Mouse (Mus musculus) small intestine, adult 2 months (tissue): ENCODE data around the gene Ints12. TPM values are rescaled to one million over a fixed set of nuclear protein-coding genes. Genes with fewer than 3 reads are reported as not detected.

Experiments
- H3K27ac ChIP-seq: fragments of 200-500 bp; 2 replicates; pipeline ENCODE4 v1.5.1; 2012; ENCODE audit warnings: low read depth, low read length, control low read depth, inconsistent platforms; ENCODE audit not compliant: insufficient read depth
- H3K27me3 ChIP-seq: fragments of 200-500 bp; 2 replicates; pipeline ENCODE4 v1.6.1; 2012; ENCODE audit warnings: mild to moderate bottlenecking, moderate library complexity, low read length, inconsistent platforms; ENCODE audit not compliant: control insufficient read depth, insufficient read depth
- H3K36me3 ChIP-seq: fragments of 200-500 bp; 2 replicates; pipeline ENCODE4 v1.6.1; 2012; ENCODE audit warnings: mild to moderate bottlenecking, low read length, control low read depth, inconsistent platforms; ENCODE audit not compliant: control insufficient read depth, insufficient read depth
- H3K4me1 ChIP-seq: fragments of 200-500 bp; 2 replicates; pipeline ENCODE4 v1.6.1; 2012; ENCODE audit warnings: low read length, inconsistent platforms, mixed read lengths; ENCODE audit not compliant: control insufficient read depth, insufficient read depth, insufficient read length
- H3K4me3 ChIP-seq: fragments of 200-500 bp; 2 replicates; pipeline ENCODE4 v1.5.1; 2012; ENCODE audit warnings: low read depth, mild to moderate bottlenecking, control low read depth, inconsistent platforms, low read length, moderate library complexity
- CTCF ChIP-seq: fragments of 200-500 bp; IDR thresholded peaks from 2 replicates; pipeline ENCODE4 v1.5.1; 2012; ENCODE audit warnings: low read depth, mild to moderate bottlenecking, control low read depth, inconsistent platforms, low read length, moderate library complexity, mixed read lengths; ENCODE audit not compliant: insufficient replicate concordance, insufficient read length; ENCODE audit errors: extremely low read depth
- POLR2A ChIP-seq: fragments of 200-500 bp; IDR thresholded peaks from 2 replicates; pipeline ENCODE4 v1.6.1; 2012; ENCODE audit warnings: low read depth, mild to moderate bottlenecking, control low read depth, inconsistent platforms, low read length, moderate library complexity
- WGBS: fragments of 180-500 bp; shearing (Covaris S2); methylation state at CpG from one replicate; pipeline ENCODE4 v1.1.7; 2018; 5-methylcytosine and 5-hydroxymethylcytosine counted together
- polyA plus RNA-seq: library from polyadenylated mRNA; depleted of rRNA; stranded (reverse); fragments of >200 nt; gene quantifications from 2 replicates; pipeline ENCODE4 v1.2.3, GENCODE M21; 2012; rRNA removed

The Ints12 gene
- polyA plus RNA-seq, 1 experiment, result 3.7 TPM

DNA sequence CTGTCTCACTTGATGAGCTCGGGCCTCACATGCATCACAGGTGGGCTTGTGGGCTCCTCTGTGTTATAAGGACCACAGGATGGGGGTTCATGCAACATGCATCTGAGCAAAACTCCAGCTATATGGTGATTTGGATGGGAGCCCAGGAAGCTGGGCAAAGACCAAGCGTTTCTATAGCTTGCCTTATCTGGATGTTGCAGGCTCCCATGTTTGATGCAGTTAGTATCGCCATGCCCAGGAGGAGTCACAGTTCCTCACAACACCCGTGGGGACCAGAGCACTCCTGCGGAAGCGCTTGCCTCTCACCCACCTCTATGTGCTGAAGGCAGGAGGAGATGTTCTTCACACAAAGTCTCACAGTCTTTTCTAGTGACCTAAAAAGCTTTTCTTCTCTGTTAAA, 50.2 kb downstream of the Ints12 start:
- TF ChIP-seq POLR2A (no peak), CTCF (no peak)
- H3K4me1 ChIP-seq, result no peaks in the 10 kb centered on the region
- H3K27ac ChIP-seq, result no peak overlapping the region
- no peak overlapping the region for H3K4me3 ChIP-seq
- no peaks in the 10 kb centered on the region for H3K27me3 ChIP-seq
- WGBS, result 66% methylated on average over 6 of the region's 6 CpGs
- peaks cover 28% of the 10 kb centered on the region for H3K36me3 ChIP-seq

DNA sequence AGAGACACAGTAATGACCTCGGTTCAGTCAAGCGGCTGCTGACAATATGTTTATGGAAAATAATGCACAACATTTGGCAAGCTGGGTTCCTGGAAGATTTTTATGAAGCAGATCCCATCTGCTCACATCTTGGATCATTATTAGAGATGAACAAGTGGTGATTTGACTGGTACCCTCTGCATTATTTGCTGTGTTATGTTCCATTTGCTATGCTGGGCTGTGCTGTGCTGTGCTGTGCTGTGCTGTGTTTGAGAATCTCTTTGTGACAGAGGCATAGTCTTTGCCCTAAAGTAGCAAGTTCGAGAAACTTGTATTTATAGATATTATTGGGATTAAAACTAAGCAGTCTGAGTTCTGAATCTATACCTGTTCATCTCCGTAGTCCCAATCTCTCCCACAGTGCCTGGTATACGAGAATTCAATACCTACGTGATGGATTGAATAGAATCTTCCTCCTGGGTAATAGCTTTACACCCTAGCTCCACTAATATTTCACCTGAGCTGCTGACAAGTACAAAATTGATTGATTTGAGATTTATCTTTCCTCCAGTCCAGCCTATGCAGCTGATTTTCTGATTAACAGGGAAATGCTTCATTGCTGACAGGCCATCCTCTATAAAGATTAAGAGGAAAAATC, 53.0 kb downstream of the Ints12 start:
- Histone ChIP-seq H3K27me3 (no peaks in the 10 kb centered on the region), H3K4me3 (no peak overlapping the region), H3K27ac (no peak overlapping the region), H3K4me1 (no peaks in the 10 kb centered on the region), H3K36me3 (peaks cover 26% of the 10 kb centered on the region)
- TF ChIP-seq POLR2A, result no peak
- TF ChIP-seq CTCF, result no peak
- 86% methylated on average over 6 of the region's 6 CpGs for WGBS

DNA sequence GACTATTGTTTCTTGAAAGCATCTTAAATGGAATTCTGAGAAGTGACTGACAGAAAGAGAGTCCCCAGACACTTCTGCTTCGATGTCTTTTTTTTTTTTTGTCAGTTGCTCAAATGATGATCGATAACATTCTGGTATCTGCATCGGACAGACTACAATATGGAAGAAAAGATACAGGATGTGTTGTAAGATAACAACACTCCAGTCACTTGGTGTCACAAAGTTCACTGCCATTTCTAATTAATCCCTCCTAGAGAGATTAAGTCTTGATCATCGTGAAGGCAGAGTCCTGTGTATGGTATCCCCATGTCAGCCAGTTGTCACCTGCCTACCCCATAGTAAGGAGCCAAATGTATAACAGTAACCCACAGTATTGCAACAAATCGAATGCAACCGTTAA, 60.0 kb downstream of the Ints12 start:
- TF ChIP-seq CTCF, result no peak
- no peak for TF ChIP-seq POLR2A
- WGBS, result 91% methylated on average over 6 of the region's 6 CpGs

DNA sequence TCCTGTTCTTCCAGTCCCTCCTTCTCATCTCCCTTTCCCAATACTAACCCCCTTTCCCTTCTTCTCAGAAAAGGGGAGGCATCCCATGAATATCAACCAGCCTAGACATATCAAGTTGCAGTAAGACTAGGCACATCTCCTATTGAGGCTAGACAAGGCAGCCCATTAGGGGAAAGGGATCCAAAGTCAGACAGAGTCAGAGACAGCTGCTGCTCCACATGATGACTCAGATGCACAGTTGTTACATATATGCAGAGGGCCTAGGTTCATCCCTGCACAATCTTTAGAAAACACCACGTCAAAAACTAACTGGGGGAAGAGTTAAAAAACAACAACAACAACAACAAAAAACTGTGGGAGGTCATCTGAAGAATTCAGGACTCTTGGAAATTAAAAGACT, 61.2 kb downstream of the Ints12 start:
- no peak overlapping the region for H3K27ac ChIP-seq
- WGBS, result 63% methylated on average over 1 of the region's 1 CpGs
- no peak overlapping the region for H3K4me3 ChIP-seq
- TF ChIP-seq POLR2A (no peak), CTCF (no peak)
- no peaks in the 10 kb centered on the region for H3K4me1 ChIP-seq
- H3K36me3 ChIP-seq, result peaks cover 13% of the 10 kb centered on the region
- no peaks in the 10 kb centered on the region for H3K27me3 ChIP-seq

More for the DNA sequence above, 60.0 kb downstream of the Ints12 start:
- Histone ChIP-seq H3K4me3 (no peak overlapping the region), H3K36me3 (peaks cover 9% of the 10 kb centered on the region), H3K4me1 (no peaks in the 10 kb centered on the region), H3K27me3 (no peaks in the 10 kb centered on the region), H3K27ac (no peak overlapping the region)

DNA sequence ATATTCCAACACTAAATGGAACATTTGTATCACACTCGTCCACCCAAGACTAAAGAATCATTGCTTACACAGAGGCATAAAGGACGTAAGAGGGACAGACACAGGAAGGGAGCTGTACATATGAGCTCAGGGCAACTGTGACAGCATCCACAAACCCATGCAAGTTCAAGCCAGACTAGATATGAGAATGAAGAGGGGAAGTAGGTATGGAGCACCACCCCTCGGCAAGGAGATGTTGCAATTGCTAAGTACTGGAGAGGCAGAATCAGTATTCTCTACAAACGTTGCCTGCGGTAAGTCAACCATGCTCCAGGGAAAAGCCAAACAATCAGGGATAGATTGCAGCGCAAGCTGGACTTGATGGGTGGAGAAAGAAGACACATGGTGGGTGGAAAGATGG, 62.0 kb downstream of the Ints12 start:
- Histone ChIP-seq H3K4me3 (no peak overlapping the region), H3K36me3 (peaks cover 13% of the 10 kb centered on the region), H3K27ac (no peak overlapping the region), H3K27me3 (no peaks in the 10 kb centered on the region), H3K4me1 (no peaks in the 10 kb centered on the region)
- TF ChIP-seq CTCF (no peak), POLR2A (no peak)
- WGBS, result 82% methylated on average over 6 of the region's 6 CpGs

DNA sequence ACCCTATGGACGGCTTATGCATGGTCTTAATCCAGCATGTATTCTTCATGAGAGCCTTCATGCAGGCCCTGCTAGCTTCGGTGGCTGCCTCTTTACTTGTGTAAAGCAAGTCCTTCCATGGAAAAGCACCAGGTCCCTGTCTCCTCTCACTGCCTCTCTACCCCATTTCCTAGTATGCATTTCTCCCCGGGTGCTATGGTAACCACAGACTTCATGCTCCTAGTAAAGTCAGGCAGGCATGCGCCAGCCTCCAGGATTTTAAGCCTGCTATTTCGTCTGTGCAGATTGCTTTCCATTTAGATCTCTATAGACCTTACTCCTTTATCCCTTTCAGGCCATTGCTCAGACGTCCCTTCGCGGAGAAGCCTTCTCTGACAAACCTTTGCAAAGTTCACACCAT, 63.0 kb downstream of the Ints12 start:
- H3K27me3 ChIP-seq, result no peaks in the 10 kb centered on the region
- H3K4me1 ChIP-seq, result no peaks in the 10 kb centered on the region
- WGBS, result 87% methylated on average over 8 of the region's 8 CpGs
- peaks cover 7% of the 10 kb centered on the region for H3K36me3 ChIP-seq
- TF ChIP-seq POLR2A, result no peak
- TF ChIP-seq CTCF, result no peak
- no peak overlapping the region for H3K27ac ChIP-seq
- H3K4me3 ChIP-seq, result no peak overlapping the region

DNA sequence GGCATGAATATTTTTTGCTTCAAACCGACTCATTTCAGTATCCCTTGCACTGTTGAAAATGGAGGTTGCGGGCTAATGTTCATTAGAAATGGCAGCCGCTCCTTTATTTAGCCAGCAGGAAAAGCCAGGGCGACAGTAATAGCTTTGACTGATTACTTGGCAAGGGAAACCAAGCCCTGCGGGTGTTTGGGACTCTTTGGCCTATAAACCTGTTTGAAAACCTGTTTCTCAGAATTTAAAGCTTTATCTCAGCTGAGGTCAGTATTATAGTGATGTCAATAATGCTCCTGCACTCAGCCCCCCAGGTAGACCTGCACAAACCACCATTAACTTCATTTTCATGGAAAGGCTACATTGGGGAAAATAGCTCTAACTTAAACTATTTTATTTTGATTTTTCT, 66.6 kb downstream of the Ints12 start:
- Histone ChIP-seq H3K27me3 (no peaks in the 10 kb centered on the region), H3K4me3 (no peak overlapping the region), H3K36me3 (peaks cover 9% of the 10 kb centered on the region), H3K4me1 (no peaks in the 10 kb centered on the region), H3K27ac (no peak overlapping the region)
- 56% methylated on average over 5 of the region's 5 CpGs for whole genome bisulfite sequencing
- TF ChIP-seq POLR2A (no peak), CTCF (no peak)

Other genes starting within 250 kb of the Ints12 start
- gene Npnt, start 141.5 kb upstream of the Ints12 start, polyA plus RNA-seq, result 12.0 and 25.6 TPM in 2 replicates
- gene Gstcd, start 193 bp downstream of the Ints12 start, polyA plus RNA-seq, result 1.3 and 2.2 TPM in 2 replicates
- 0.51 and 0.57 TPM in 2 replicates for gene Arhgef38, start 143.1 kb downstream of the Ints12 start, polyA plus RNA-seq
- gene Ppa2, start 218.3 kb downstream of the Ints12 start, polyA plus RNA-seq, result 32.2 and 48.5 TPM in 2 replicates